Mouse (Mus musculus) G1E (cell line): ENCODE results near the gene Nav1.

ENCODE experiments used
- CTCF ChIP-seq: IDR thresholded peaks from 2 replicates; pipeline ENCODE4 v1.5.1; 2012; ENCODE audit warnings: low read depth, low read length, inconsistent platforms, mixed read lengths
- GATA2 ChIP-seq: IDR thresholded peaks from 2 replicates; pipeline ENCODE4 v1.6.1; 2012; ENCODE audit warnings: low read depth, low read length, inconsistent platforms, borderline replicate concordance
- TAL1 ChIP-seq: conservative IDR thresholded peaks from 2 replicates; pipeline ENCODE4 v1.6.1; 2012; ENCODE audit warnings: low read depth, low read length, inconsistent platforms, mixed read lengths

- TF ChIP-seq CTCF = no peak
- TF ChIP-seq TAL1 = no peak
- no peak for TF ChIP-seq GATA2
These were observed 124.4 kb downstream of the Nav1 start for GRCm38 (mm10) chr1:135482666-135483065.
